Mouse (Mus musculus) midbrain, embryonic 12.5 days (tissue): ENCODE data around the gene Arid3a. TPM values are rescaled to one million over a fixed set of nuclear protein-coding genes. Genes with fewer than 3 reads are reported as not detected.

Experiments
- ATAC-seq: fragments of 200-750 bp; cut with Nextera tagmentation; 2 replicates; pipeline ENCODE4 v1.8.0; 2017; ENCODE audit warnings: low read depth, moderate TSS enrichment, moderate library complexity; ENCODE audit not compliant: low FRiP score
- H3K27ac ChIP-seq: fragments of 300-500 bp; sonication (generic); replicated peaks from 2 replicates; pipeline ENCODE4 v1.5.1; 2016; ENCODE audit warnings: mild to moderate bottlenecking
- H3K27me3 ChIP-seq: fragments of 300-500 bp; sonication (generic); 2 replicates; pipeline ENCODE4 v1.6.1; 2016; ENCODE audit warnings: mild to moderate bottlenecking
- H3K36me3 ChIP-seq: fragments of 300-500 bp; sonication (generic); 2 replicates; pipeline ENCODE4 v1.6.1; 2016
- H3K4me1 ChIP-seq: fragments of 300-500 bp; sonication (generic); 2 replicates; pipeline ENCODE4 v1.6.1; 2016
- H3K4me2 ChIP-seq: fragments of 300-500 bp; sonication (generic); replicated peaks from 2 replicates; pipeline ENCODE4 v1.6.1; 2016; ENCODE audit warnings: mild to moderate bottlenecking, moderate library complexity
- H3K4me3 ChIP-seq: fragments of 300-500 bp; sonication (generic); 2 replicates; pipeline ENCODE4 v1.5.1; 2016; ENCODE audit warnings: mild to moderate bottlenecking
- H3K9ac ChIP-seq: fragments of 300-500 bp; sonication (generic); replicated peaks from 2 replicates; pipeline ENCODE4 v1.6.1; 2016; ENCODE audit warnings: mild to moderate bottlenecking, moderate library complexity
- H3K9me3 ChIP-seq: fragments of 300-500 bp; sonication (generic); 2 replicates; pipeline ENCODE4 v1.6.1; 2016; ENCODE audit warnings: mild to moderate bottlenecking
- WGBS: fragments of 180-500 bp; shearing (Covaris S2); methylation state at CpG from one replicate; pipeline ENCODE4 v1.1.7; 2016; 5-methylcytosine and 5-hydroxymethylcytosine counted together
- polyA plus RNA-seq: library from polyadenylated mRNA; unstranded; fragments of >200 nt; fragmentation: Nextera tagmentation; extraction: Ambion mirVana; gene quantifications from 2 replicates; pipeline ENCODE4 v1.2.1, GENCODE M21; 2016

Gene Arid3a
- polyA plus RNA-seq, 1 experiment from 2014 or later: 5.6 TPM

DNA sequence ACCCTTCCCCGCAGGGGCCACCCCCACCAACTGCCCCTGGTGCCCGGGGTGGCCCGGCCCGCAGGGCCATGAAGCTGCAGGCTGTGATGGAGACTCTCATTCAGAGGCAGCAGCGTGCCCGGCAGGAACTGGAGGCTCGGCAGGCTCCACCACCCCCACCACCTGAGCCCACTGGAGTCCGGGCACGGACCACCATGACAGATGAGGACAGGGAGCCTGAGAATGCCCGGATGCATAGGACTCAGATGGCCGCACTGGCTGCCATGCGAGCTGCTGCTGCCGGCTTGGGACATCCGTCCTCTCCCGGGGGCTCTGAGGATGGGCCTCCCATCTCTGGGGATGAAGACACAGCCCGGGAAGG lies 4.0 kb downstream of the Arid3a start:
- Histone ChIP-seq H3K9me3 (no peaks in the 10 kb centered on the region), H3K27me3 (peaks cover 4% of the 10 kb centered on the region), H3K27ac (no peak overlapping the region), H3K4me1 (peaks cover 57% of the 10 kb centered on the region), H3K4me3 (0 out of 2 replicates have a peak overlapping the region, but pooled peaks have one; percentile 3), H3K9ac (0 out of 2 replicates have a peak overlapping the region, but pooled peaks have one; percentile 37), H3K4me2 (no peak overlapping the region), H3K36me3 (peaks cover 31% of the 10 kb centered on the region)
- ATAC-seq: no peak
- 87% methylated on average over 16 of the region's 16 CpGs for WGBS

DNA sequence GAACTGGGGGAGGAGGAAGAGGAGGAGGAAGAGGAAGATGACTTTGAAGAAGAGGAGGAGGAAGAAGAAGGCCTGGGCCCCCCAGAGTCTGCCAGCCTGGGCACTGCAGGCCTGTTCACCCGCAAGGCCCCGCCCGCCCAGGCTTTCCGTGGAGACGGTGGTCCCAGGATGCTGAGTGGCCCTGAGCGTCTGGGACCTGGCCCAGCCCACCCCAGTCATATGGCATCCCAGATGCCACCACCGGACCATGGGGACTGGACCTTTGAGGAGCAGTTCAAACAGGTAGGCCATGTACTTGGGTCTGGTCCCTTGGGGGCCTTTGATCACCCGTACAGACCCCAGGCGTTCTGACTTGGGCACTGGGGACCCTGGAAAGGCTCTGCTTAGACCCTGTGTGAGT lies 5.0 kb downstream of the Arid3a start:
- H3K36me3 ChIP-seq: peaks cover 31% of the 10 kb centered on the region
- no peak overlapping the region for H3K9ac ChIP-seq
- no peak overlapping the region for H3K4me2 ChIP-seq
- peaks cover 50% of the 10 kb centered on the region for H3K4me1 ChIP-seq
- WGBS: 86% methylated on average over 9 of the region's 9 CpGs
- H3K4me3 ChIP-seq: no peak overlapping the region
- no peaks in the 10 kb centered on the region for H3K27me3 ChIP-seq
- no peak for ATAC-seq
- no peak overlapping the region for H3K27ac ChIP-seq
- H3K9me3 ChIP-seq: no peaks in the 10 kb centered on the region

GRCm38 (mm10) chr10:79932736-79933135 lies 5.9 kb downstream of the Arid3a start:
- Histone ChIP-seq H3K4me2 (no peak overlapping the region), H3K9ac (0 out of 2 replicates have a peak overlapping the region, but pooled peaks have one; percentile 16), H3K9me3 (no peaks in the 10 kb centered on the region), H3K36me3 (peaks cover 37% of the 10 kb centered on the region), H3K27me3 (no peaks in the 10 kb centered on the region), H3K27ac (peak overlapping the region; percentile 32; the same call in 1 of the 2 replicates), H3K4me1 (peaks cover 56% of the 10 kb centered on the region), H3K4me3 (no peak overlapping the region)
- WGBS: 15% methylated on average over 8 of the region's 8 CpGs
- no peak for ATAC-seq

DNA sequence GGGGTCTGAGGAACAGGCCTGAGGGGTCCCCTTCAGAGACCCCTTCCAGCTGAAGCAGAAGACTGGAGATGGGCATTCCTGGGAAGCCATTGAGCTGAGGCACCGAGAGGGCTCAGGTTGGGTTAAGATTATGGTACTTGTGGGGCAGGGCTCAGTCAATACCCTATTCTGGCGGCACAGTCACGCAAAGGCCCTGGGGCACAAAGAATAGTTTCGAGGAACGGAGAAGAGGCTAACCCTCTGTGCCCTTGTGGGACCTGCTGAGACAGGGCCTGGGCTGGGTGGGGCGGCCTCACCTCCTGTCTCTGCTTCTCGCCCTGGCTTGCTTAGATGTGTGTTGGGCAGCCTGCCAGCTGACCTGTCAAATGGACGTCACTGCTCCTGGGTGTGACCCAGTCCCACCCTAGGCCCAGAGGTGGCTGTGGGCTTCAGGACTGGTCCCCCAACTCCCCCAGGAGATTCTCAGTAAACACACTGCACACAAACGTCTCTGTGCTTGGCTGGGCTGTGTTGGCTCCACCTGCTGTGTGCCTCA lies 6.4 kb downstream of the Arid3a start:
- Histone ChIP-seq H3K4me3 (no peak overlapping the region), H3K4me2 (no peak overlapping the region), H3K27ac (peak overlapping the region; percentile 52; the same call in 1 of the 2 replicates), H3K27me3 (no peaks in the 10 kb centered on the region), H3K9ac (no peak overlapping the region), H3K36me3 (peaks cover 38% of the 10 kb centered on the region), H3K9me3 (no peaks in the 10 kb centered on the region), H3K4me1 (peaks cover 53% of the 10 kb centered on the region)
- WGBS: 75% methylated on average over 9 of the region's 9 CpGs
- ATAC-seq: no peak

GRCm38 (mm10) chr10:79933861-79934260 lies 7.0 kb downstream of the Arid3a start:
- Histone ChIP-seq H3K9ac (no peak overlapping the region), H3K27ac (peak overlapping the region; percentile 43), H3K36me3 (peaks cover 38% of the 10 kb centered on the region), H3K9me3 (no peaks in the 10 kb centered on the region), H3K27me3 (no peaks in the 10 kb centered on the region), H3K4me2 (no peak overlapping the region), H3K4me1 (peaks cover 49% of the 10 kb centered on the region), H3K4me3 (no peak overlapping the region)
- ATAC-seq: no peak
- WGBS: 37% methylated on average over 6 of the region's 6 CpGs

- Histone ChIP-seq H3K27ac (peak overlapping the region; percentile 43; the same call in 1 of the 2 replicates), H3K27me3 (no peaks in the 10 kb centered on the region), H3K9ac (no peak overlapping the region), H3K4me1 (peaks cover 45% of the 10 kb centered on the region), H3K9me3 (no peaks in the 10 kb centered on the region), H3K4me2 (no peak overlapping the region), H3K4me3 (no peak overlapping the region), H3K36me3 (peaks cover 38% of the 10 kb centered on the region)
- ATAC-seq: no peak
- WGBS: 75% methylated on average over 13 of the region's 13 CpGs
Observed at GRCm38 (mm10) chr10:79934272-79934721, 7.5 kb downstream of the Arid3a start.

DNA sequence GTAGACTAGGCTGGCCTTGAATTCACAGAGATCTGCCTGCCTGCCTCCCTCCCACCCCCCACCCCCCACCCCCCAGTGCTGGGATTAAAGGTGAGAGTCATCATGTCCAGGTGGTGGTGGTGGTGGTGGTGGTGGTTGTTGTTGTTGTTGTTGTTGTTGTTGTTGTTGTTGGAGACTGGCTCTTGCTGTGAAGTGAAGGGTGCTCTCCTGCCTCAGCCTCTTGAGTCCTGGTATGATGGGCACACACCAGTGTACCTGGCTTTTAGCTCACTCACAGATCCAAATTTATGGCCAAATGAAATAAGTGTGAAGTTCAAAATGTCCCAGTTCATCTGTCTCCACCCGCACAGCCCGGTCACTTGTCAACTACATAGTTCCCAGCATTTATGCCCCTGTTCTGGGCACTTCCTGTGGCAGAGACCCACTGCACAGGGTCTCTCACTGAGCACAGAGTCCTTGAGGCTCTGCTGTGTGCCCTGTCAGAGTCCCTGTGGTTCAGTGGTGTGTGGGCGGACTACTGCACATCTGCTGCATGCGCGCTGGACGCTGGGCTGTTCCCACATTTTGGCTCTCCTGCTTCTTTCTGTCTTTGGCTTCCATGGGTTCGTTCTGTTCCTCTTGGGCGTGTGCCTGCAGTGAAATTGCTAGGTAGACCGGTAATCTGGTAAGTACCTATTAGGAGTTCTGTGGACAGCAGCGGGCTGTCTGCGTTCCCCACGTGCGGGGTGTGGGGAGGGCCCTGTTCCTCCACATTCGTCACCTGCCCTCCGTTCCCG lies 8.1 kb downstream of the Arid3a start:
- Histone ChIP-seq H3K4me1 (peaks cover 38% of the 10 kb centered on the region), H3K4me3 (no peak overlapping the region), H3K4me2 (no peak overlapping the region), H3K9ac (no peak overlapping the region), H3K36me3 (peaks cover 43% of the 10 kb centered on the region), H3K27ac (no peak overlapping the region), H3K27me3 (no peaks in the 10 kb centered on the region), H3K9me3 (no peaks in the 10 kb centered on the region)
- 90% methylated on average over 16 of the region's 16 CpGs for WGBS
- ATAC-seq: no peak

DNA sequence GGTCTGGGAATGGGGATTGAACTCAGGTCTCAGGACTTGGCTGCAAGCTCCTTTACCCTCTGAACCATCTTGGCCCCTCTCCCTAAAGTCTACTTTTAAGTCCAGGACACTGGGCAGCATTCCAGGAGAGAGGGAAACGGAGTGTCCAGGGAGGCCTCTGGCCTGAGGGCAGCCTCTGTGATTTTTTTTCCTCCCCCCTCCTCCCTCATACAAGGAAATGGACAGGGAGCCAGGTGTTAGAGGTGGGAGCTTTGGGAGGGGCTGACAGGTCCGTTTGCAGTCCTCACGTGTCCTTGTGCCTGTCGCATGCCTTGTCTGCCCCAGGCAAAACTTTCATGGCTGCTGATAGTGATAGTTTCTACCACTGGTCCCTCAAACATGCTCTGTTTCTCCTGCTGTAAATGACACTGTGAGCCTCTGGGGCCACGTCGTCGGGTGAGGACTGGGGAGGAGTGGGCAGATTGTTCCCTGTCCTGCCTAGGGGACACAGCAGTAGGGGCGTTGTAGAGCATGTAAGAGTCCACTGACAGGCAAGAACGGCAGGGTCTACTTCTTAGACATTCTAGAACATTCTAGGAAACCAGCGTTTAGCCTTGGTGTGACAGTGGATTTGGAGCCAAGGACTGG lies 9.6 kb downstream of the Arid3a start:
- Histone ChIP-seq H3K4me3 (no peak overlapping the region), H3K4me1 (peaks cover 26% of the 10 kb centered on the region), H3K36me3 (peaks cover 37% of the 10 kb centered on the region), H3K9ac (no peak overlapping the region), H3K27me3 (no peaks in the 10 kb centered on the region), H3K9me3 (no peaks in the 10 kb centered on the region), H3K27ac (no peak overlapping the region), H3K4me2 (no peak overlapping the region)
- WGBS: 80% methylated on average over 10 of the region's 10 CpGs
- no peak for ATAC-seq

- Histone ChIP-seq H3K27ac (no peak overlapping the region), H3K9me3 (no peaks in the 10 kb centered on the region), H3K36me3 (peaks cover 33% of the 10 kb centered on the region), H3K4me1 (peaks cover 23% of the 10 kb centered on the region), H3K9ac (no peak overlapping the region), H3K4me3 (0 out of 2 replicates have a peak overlapping the region, but pooled peaks have one; percentile 4), H3K27me3 (no peaks in the 10 kb centered on the region), H3K4me2 (no peak overlapping the region)
- 80% methylated on average over 27 of the region's 27 CpGs for WGBS
- ATAC-seq: no peak
Observed at GRCm38 (mm10) chr10:79936911-79937441, 10.1 kb downstream of the Arid3a start.

DNA sequence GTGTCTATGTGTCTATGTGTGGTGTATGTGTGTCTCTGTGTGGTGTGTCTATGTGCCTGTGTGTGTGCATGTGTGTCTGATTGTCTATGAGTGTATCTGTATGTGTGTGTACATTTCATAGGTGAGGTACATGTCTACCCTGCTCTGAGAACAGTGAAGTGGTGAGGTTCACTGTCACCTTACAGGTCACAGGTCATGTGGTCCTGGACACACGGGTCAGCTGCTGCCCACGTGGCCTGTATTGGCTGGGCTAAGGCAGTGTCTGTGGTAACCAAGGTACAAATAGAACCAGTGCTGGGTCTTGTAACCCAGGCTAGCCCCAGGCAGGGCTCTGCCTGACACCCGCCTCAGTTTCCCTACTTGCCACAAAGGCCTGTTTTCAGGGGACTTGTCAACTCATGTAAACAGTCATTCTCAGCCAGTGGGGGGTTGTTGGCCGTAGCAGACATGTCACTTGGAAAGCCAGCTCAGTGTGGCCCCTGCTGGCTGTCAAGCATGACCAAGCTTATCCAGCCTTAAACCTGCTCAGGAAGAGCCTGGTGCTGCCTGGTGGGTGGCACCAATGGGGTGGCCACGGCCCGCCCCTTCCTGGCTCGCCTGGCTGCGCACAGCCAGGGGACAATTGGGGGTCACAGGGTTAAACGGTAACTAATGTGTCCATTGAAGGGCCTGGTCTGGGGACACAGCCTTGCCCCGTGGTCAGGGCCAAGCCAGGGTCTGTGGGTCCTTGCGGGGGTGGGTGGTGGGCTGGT lies 11.1 kb downstream of the Arid3a start:
- H3K27me3 ChIP-seq: no peaks in the 10 kb centered on the region
- peaks cover 13% of the 10 kb centered on the region for H3K4me1 ChIP-seq
- no peak overlapping the region for H3K4me2 ChIP-seq
- H3K9ac ChIP-seq: no peak overlapping the region
- no peak overlapping the region for H3K4me3 ChIP-seq
- H3K36me3 ChIP-seq: peaks cover 25% of the 10 kb centered on the region; the same call in 1 of the 2 replicates
- H3K27ac ChIP-seq: no peak overlapping the region
- no peaks in the 10 kb centered on the region for H3K9me3 ChIP-seq
- WGBS: 54% methylated on average over 11 of the region's 11 CpGs
- no peak for ATAC-seq

- H3K4me2 ChIP-seq: no peak overlapping the region
- no peaks in the 10 kb centered on the region for H3K9me3 ChIP-seq
- no peak overlapping the region for H3K9ac ChIP-seq
- no peak overlapping the region for H3K4me3 ChIP-seq
- H3K27ac ChIP-seq: no peak overlapping the region
- H3K27me3 ChIP-seq: no peaks in the 10 kb centered on the region
- H3K36me3 ChIP-seq: peaks cover 19% of the 10 kb centered on the region; the same call in 1 of the 2 replicates
- peaks cover 22% of the 10 kb centered on the region for H3K4me1 ChIP-seq
- no peak for ATAC-seq
- 67% methylated on average over 7 of the region's 7 CpGs for WGBS
Observed at GRCm38 (mm10) chr10:79940749-79941148, 13.9 kb downstream of the Arid3a start.
